Mouse (Mus musculus): ENCODE measurements around the gene Mgat4a.

DNA sequence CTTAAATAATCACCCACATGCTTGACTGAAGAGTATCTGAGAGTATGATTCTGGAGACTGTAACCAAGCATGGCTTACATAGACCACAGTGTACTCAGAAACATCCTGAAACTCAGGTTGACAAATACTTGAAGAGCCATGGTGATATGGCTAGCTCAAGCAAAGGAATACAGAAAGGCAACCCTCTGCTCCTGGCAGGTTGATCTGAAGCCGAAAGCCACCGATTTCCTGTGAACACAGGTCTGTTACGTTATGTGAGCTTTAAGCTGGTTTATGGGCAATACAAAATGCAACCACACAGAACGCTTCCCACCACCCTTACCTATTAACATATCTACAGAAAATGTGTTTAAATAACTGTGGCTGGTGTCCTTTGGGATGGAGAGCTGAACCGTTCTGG lies 71.8 kb downstream of the Mgat4a start:
- no peak for TF ChIP-seq CTCF (IDR thresholded peaks at IDR 0.05; ENCODE audit: low read depth)
- TF ChIP-seq EP300 (IDR thresholded peaks at IDR 0.05; ENCODE audit: low read depth), result no peak
